Mouse (Mus musculus) stomach, postnatal 0 days (tissue): ENCODE measurements at regions not wholly inside any gene's neighbourhood (a gene's known extent, or its start where the extent isn't known, plus 50 kb on each side); places are given as distances from the start of the nearest gene placed in this dataset.

Source experiments
- CTCF ChIP-seq: IDR thresholded peaks from 2 replicates; pipeline ENCODE4 v1.5.1; 2016; ENCODE audit warnings: antibody characterized with exemption, low read depth, mild to moderate bottlenecking, moderate library complexity
- EP300 ChIP-seq: optimal IDR thresholded peaks from 2 replicates; pipeline ENCODE3; 2016; ENCODE audit warnings: antibody characterized with exemption

- TF ChIP-seq CTCF (no peak), EP300 (no peak)
Measured at GRCm38 (mm10) chr13:83023972-83024371, 479.9 kb upstream of the Mef2c start.
